Mouse (Mus musculus) spleen, adult 2 months (tissue): ENCODE measurements at regions not wholly inside any gene's neighbourhood (a gene's known extent, or its start where the extent isn't known, plus 50 kb on each side); places are given as distances from the start of the nearest gene placed in this dataset.

Experiments
- CTCF ChIP-seq: fragments of 200-500 bp; IDR thresholded peaks from 2 replicates; pipeline ENCODE4 v1.5.1; 2011; ENCODE audit warnings: mild to moderate bottlenecking, inconsistent platforms; ENCODE audit not compliant: insufficient read depth, insufficient read length, insufficient replicate concordance; ENCODE audit errors: extremely low read depth
- POLR2A ChIP-seq: fragments of 200-500 bp; IDR thresholded peaks from 2 replicates; pipeline ENCODE4 v1.6.1; 2011; ENCODE audit warnings: low read depth, low read length, inconsistent platforms

- TF ChIP-seq CTCF (no peak), POLR2A (no peak)
Measured at GRCm38 (mm10) chr16:78759226-78759625, 171.5 kb upstream of the Chodl start.
